Mouse (Mus musculus) thymus, postnatal 4 days (tissue): ENCODE data around the gene Fam219a.

Experiments used
- DNase-seq: peaks from one replicate; pipeline ENCODE4 v3.0.0; 2021

The Fam219a gene

GRCm38 (mm10) chr4:41569411-41569885 is at the start of gene Fam219a, which contains the start of gene Dnaic1:
TSS of gene Fam219a (minus strand) at chr4:41569538.
TSS of gene Dnaic1 (plus strand) at chr4:41569775.
- peak; percentile 98 for DNase-seq

DNA sequence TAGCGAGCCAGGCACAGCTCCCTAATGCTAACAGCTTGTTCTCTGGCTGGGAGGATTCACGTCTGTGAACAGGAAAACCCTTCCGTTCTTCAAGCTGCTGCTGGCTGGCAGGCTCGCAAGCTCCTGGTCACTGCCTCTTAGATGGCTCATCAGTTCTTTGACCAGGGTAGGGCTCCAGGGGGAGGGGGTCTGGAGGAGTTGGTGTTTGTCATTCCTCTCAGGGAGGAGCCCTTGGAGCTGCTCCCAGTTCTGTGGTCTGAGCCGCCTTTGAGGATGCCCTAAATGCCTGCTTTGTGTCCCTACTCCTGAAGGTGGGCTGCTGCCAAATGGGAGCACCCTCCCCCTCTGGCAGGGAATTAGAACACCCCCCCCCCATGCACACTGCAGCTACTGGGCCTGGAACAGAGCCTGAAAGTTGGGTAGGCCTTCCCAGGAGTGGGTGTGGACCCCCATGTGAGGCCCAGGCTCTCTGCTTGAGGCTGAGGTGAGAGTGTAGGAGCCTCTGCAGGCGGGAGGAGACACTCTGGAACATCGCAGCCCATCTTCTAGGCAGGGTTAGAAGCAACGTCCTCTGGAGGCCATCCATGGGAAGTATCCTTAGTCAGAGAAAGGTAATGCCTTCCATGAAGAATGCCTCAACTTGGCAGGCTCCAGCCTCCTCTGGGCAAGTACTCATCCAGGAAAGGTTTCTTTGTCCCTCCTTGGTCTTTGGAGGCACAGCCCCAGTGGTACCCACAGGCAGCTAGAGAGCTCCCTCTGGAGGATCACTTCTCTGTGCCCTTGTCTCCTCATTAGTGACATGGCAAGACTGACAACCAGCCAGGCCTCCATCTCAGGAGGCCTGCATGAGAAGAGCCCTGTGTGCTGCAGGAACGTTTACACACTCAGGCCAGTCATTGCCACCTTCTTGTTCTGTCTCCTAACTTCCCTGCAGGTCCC is 46.6 kb upstream of the Fam219a start:
- DNase-seq: no peak

DNA sequence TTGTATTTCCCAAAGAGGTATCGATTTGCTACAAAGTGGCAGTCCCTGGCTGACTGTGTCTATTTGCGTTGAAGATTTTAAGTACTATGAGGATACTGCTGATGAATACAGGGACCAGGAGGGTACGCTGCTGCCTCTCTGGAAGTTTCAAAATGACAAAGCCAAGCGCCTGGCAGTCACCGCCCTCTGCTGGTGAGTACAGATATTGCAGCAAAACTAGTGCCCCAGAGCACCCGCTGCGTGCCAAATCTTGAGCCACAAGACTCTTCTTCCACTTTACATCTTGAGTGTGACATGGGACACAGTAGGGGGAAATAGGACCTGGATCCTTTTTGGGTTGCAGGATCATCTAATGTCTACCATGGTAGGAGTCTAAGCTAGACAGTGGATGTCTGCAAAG is 44.8 kb upstream of the Fam219a start:
- DNase-seq: peak; percentile 80

DNA sequence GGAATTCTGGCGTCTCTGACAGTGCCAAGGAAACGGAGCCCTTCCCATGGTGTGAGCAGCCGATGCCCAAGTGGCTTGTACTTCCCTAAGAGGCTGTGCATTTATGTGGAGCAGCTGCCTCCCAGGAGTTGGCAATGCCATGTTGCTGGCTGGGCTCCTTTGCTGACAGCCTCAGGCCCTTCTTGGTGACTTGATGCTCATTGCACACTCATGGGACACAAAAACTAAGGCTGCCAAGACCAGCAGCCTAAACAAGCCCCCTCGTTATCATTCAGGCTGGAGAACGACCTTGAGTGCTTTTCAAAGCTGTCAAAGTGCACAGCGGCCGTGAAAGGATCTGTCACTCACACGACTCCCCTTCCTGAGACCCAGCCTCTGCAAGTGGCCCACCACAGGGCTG is 42.8 kb upstream of the Fam219a start:
- DNase-seq: no peak

DNA sequence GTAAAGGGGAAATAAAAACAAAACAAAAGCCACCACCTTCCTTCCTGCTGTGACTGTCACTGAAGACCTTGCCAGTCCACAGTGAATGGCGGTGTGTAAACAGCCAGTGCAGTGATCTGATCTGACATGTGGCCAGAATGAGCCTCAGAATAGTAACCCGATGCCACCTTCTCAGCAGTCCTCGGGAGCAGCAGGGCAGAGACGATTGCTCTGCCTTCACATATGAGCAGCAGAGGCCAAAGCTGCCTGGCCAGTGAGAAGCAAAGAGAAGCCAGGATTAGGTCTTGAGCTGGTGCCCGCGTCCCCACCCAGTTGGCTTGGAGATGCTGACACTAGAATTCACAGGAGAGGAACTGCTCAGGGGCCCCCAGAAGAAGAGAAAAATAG is 41.2 kb upstream of the Fam219a start:
- DNase-seq: no peak

DNA sequence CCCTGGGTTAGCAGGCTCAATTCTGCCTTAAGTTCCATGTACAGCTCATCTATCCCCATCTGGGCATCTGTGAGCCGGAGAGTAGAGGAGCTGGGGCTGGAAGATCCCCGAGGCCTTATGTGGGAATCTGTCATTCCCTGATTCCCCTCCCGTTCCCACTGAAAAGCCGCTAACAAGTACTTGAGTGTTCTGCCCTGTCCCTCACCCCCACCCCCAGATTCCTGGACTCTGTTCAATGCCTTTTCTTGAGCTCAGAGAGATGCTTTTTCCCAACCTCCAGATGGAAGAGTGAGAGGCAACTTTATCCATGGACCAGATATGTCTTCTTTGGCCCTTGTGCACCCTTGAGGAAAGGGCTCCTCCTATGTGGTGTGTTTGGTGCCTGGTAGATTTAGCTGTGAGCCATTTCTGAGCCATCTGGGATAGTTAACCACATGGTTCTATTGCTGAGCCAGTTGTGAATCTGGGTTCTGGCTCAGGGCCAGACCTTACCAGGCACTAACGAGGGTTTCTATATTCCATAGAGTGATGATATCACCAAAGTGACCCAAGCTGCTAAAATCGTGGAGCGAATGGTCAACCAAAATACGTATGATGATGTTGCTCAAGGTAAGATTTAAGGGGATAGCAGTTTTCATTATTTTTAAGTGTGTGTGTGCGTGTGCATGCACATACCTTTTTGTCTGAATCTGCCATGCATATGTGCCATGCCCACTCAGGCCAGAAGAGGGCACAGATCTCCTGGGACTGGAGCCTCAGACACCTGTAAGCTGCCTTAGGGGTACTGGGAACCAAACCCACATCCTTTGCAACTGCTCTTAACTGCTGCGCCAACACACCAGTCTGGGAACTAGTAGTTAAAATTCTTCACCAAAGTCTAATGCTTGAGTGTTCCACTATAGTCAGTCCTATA is 40.6 kb upstream of the Fam219a start:
- DNase-seq: peak; percentile 66

DNA sequence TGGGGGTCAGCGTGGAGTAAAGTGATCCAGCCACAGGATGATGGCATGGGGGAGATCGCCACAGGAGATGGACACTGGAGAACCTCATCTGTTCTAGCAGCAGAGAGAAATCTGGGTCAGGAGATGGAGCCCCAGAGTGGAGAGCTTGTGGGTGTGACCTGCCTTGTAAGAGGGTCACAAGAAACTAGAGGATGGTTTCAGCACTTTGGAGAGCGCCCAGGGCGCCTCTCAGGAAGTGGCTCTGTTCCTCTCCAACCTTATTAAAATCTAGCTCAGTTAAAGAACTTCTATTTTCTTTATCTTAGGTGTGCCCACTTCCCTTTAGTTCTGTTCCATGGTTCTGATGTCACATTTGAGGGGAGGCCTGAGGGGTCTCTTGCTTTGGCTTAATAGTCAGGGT is 37.4 kb upstream of the Fam219a start:
- DNase-seq: peak; percentile 70

- peak; percentile 32 for DNase-seq
Observed at GRCm38 (mm10) chr4:41604476-41605396, 35.4 kb upstream of the Fam219a start.

DNA sequence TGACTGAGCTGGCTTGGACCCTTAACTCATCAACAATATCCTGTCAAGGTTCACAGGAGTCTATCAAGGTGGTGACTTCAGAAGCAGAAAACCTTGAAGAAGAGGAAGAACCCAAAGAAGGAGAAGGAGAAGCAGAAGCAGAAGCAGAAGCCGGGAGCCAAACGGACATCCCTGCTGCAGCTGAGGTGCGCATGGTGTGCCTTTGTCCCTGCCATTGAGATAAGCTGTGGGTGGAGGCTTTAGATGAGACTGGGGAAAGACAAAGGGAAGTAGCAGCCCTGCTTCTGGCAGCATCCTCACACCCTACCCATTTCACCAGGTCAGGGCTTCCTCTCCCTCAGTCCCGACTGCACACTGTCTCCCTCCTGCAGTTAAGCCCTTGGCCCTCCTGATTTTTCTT is 33.5 kb upstream of the Fam219a start:
- no peak for DNase-seq

GRCm38 (mm10) chr4:41583353-41583752 is 14.0 kb upstream of the Fam219a start:
- DNase-seq: no peak

- DNase-seq: no peak
Observed at GRCm38 (mm10) chr4:41575914-41576313, 6.6 kb upstream of the Fam219a start.

- DNase-seq: no peak
Observed at GRCm38 (mm10) chr4:41573492-41573891, 4.2 kb upstream of the Fam219a start.

DNA sequence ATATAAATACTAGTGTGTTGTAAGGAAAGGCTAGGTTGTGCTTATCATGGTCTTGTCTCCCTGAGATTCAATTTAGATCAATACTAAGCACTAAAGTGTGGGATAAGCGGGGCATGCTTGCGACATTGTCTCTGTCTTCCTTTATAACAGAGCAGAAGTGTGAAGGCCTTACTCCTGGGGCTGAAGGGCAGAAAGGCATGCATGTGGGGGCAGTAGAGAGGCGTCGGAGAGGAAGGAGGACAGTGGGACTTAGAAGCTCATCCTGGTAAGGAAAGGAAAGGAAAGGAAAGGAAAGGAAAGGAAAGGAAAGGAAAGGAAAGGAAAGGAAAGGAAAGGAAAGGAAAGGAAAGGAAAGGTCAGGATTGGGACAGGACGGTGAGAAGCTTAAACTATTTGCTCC is 2.2 kb upstream of the Fam219a start:
- DNase-seq: peak; percentile 26

DNA sequence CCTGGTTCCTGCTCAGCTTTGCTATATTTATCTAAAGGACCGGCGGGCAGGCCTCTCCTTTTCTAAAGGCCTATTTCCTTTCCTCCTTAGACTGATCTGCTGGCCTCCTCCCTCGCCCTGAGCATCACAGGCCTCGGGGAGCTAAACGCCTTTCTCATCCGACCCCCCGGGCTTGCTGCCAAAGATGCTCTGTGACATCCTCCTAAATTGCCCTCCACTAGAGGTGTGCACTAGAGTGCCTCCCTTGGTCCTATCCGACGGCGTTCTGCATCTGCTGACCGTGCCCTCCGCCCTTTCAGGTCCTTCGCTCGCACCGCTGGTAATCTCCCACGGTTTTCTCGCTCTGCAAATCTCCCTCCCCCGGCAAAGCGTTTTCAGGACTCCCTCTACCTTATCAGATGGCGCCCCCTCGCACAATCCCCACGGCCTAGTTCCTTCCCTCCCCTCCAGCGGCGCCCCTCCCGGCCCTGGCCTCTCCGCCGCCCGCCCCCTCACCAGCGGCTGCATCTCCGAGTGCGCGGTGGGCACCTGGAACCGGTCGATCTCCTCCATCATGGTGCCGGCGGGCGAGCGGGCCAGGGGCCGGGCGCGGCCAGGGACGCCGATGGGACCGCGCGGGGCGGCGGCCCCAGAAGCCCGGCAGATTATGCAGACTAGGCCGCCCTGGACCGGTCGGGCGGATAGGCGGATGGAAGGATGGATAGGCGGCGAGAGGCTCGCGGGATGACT is 492 bp downstream of the Fam219a start:
- DNase-seq: peak; percentile 73

- DNase-seq: peak; percentile 26
Observed at GRCm38 (mm10) chr4:41568239-41568638, 1.1 kb downstream of the Fam219a start.

- DNase-seq: no peak
Observed at GRCm38 (mm10) chr4:41566123-41566522, 3.2 kb downstream of the Fam219a start.

GRCm38 (mm10) chr4:41563297-41563696 is 6.0 kb downstream of the Fam219a start:
- no peak for DNase-seq

GRCm38 (mm10) chr4:41557092-41557491 is 12.2 kb downstream of the Fam219a start:
- no peak for DNase-seq

GRCm38 (mm10) chr4:41556311-41556953 is 12.9 kb downstream of the Fam219a start:
- DNase-seq: no peak

GRCm38 (mm10) chr4:41554994-41555663 is 14.2 kb downstream of the Fam219a start:
- no peak for DNase-seq
